Mouse (Mus musculus): ENCODE measurements at regions not wholly inside any gene's neighbourhood (a gene's known extent, or its start where the extent isn't known, plus 50 kb on each side); places are given as distances from the start of the nearest gene placed in this dataset.

GRCm38 (mm10) chr11:32994391-32994790 lies 152.8 kb downstream of the Fgf18 start:
- H3K9ac ChIP-seq (ENCODE audit: low read length) = no peak overlapping the region
- no peak overlapping the region for H3K4me3 ChIP-seq (ENCODE audit: low read depth, low read length)
- H3K27me3 ChIP-seq (ENCODE audit: control insufficient read depth, insufficient read depth, low read length) = no peaks in the 10 kb centered on the region
- no peak for DNase-seq (ENCODE audit: low spot score)
- H3K4me1 ChIP-seq (replicated peaks; ENCODE audit: control insufficient read depth, insufficient read depth, low read length) = no peaks in the 10 kb centered on the region
- no peaks in the 10 kb centered on the region for H3K36me3 ChIP-seq (ENCODE audit: control insufficient read depth, insufficient read depth, low read length)
- no peak overlapping the region for H3K4me2 ChIP-seq (ENCODE audit: low read depth, low read length, severe bottlenecking)
- WGBS = 74% methylated on average over 4 of the region's 4 CpGs
- ATAC-seq (replicated peaks; ENCODE audit: low FRiP score) = no peak
- H3K9me3 ChIP-seq (ENCODE audit: control insufficient read depth, low read length) = no peaks in the 10 kb centered on the region
- H3K27ac ChIP-seq (ENCODE audit: low read depth, low read length) = no peak overlapping the region

- no peak for DNase-seq (ENCODE audit: low spot score)
- ATAC-seq (replicated peaks; ENCODE audit: low FRiP score) = no peak
- Histone ChIP-seq H3K4me1 (replicated peaks; ENCODE audit: control insufficient read depth, insufficient read depth, low read length) (no peaks in the 10 kb centered on the region), H3K9me3 (ENCODE audit: control insufficient read depth, low read length) (no peaks in the 10 kb centered on the region), H3K27ac (ENCODE audit: low read depth, low read length) (no peak overlapping the region), H3K9ac (ENCODE audit: low read length) (no peak overlapping the region), H3K36me3 (ENCODE audit: control insufficient read depth, insufficient read depth, low read length) (no peaks in the 10 kb centered on the region), H3K4me3 (ENCODE audit: low read depth, low read length) (no peak overlapping the region), H3K4me2 (ENCODE audit: low read depth, low read length, severe bottlenecking) (no peak overlapping the region), H3K27me3 (ENCODE audit: control insufficient read depth, insufficient read depth, low read length) (no peaks in the 10 kb centered on the region)
- 92% methylated on average over 8 of the region's 8 CpGs for WGBS
Measured at GRCm38 (mm10) chr11:32993439-32993838, 153.8 kb downstream of the Fgf18 start.

GRCm38 (mm10) chr11:32991036-32991616 lies 156.1 kb downstream of the Fgf18 start:
- Histone ChIP-seq H3K4me2 (ENCODE audit: low read depth, low read length, severe bottlenecking) (no peak overlapping the region), H3K4me3 (ENCODE audit: low read depth, low read length) (no peak overlapping the region), H3K4me1 (replicated peaks; ENCODE audit: control insufficient read depth, insufficient read depth, low read length) (no peaks in the 10 kb centered on the region), H3K27ac (ENCODE audit: low read depth, low read length) (no peak overlapping the region), H3K27me3 (ENCODE audit: control insufficient read depth, insufficient read depth, low read length) (no peaks in the 10 kb centered on the region), H3K9me3 (ENCODE audit: control insufficient read depth, low read length) (no peaks in the 10 kb centered on the region), H3K36me3 (ENCODE audit: control insufficient read depth, insufficient read depth, low read length) (no peaks in the 10 kb centered on the region), H3K9ac (ENCODE audit: low read length) (no peak overlapping the region)
- DNase-seq (ENCODE audit: low spot score) (no peak), ATAC-seq (replicated peaks; ENCODE audit: low FRiP score) (no peak)
- WGBS = 87% methylated on average over 5 of the region's 5 CpGs

- Histone ChIP-seq H3K27ac (ENCODE audit: low read depth, low read length) (no peak overlapping the region), H3K4me1 (replicated peaks; ENCODE audit: control insufficient read depth, insufficient read depth, low read length) (no peaks in the 10 kb centered on the region), H3K36me3 (ENCODE audit: control insufficient read depth, insufficient read depth, low read length) (no peaks in the 10 kb centered on the region), H3K4me2 (ENCODE audit: low read depth, low read length, severe bottlenecking) (no peak overlapping the region), H3K27me3 (ENCODE audit: control insufficient read depth, insufficient read depth, low read length) (no peaks in the 10 kb centered on the region), H3K9ac (ENCODE audit: low read length) (no peak overlapping the region), H3K4me3 (ENCODE audit: low read depth, low read length) (no peak overlapping the region), H3K9me3 (ENCODE audit: control insufficient read depth, low read length) (no peaks in the 10 kb centered on the region)
- no peak for ATAC-seq (replicated peaks; ENCODE audit: low FRiP score)
- WGBS = 89% methylated on average over 12 of the region's 12 CpGs
- DNase-seq (ENCODE audit: low spot score) = no peak
Measured at GRCm38 (mm10) chr11:32990201-32990600, 157.0 kb downstream of the Fgf18 start.

- H3K4me1 ChIP-seq (replicated peaks; ENCODE audit: control insufficient read depth, insufficient read depth, low read length) = no peaks in the 10 kb centered on the region
- H3K36me3 ChIP-seq (ENCODE audit: control insufficient read depth, insufficient read depth, low read length) = no peaks in the 10 kb centered on the region
- H3K4me3 ChIP-seq (ENCODE audit: low read depth, low read length) = no peak overlapping the region
- no peak for DNase-seq (ENCODE audit: low spot score)
- H3K9ac ChIP-seq (ENCODE audit: low read length) = no peak overlapping the region
- no peak overlapping the region for H3K4me2 ChIP-seq (ENCODE audit: low read depth, low read length, severe bottlenecking)
- H3K9me3 ChIP-seq (ENCODE audit: control insufficient read depth, low read length) = no peaks in the 10 kb centered on the region
- WGBS = 96% methylated on average over 7 of the region's 7 CpGs
- H3K27ac ChIP-seq (ENCODE audit: low read depth, low read length) = no peak overlapping the region
- ATAC-seq (replicated peaks; ENCODE audit: low FRiP score) = no peak
- no peaks in the 10 kb centered on the region for H3K27me3 ChIP-seq (ENCODE audit: control insufficient read depth, insufficient read depth, low read length)
Measured at GRCm38 (mm10) chr11:32978899-32979298, 154.5 kb upstream of the Smim23 start.

GRCm38 (mm10) chr11:32976572-32976971 lies 152.2 kb upstream of the Smim23 start:
- no peaks in the 10 kb centered on the region for H3K36me3 ChIP-seq (ENCODE audit: control insufficient read depth, insufficient read depth, low read length)
- 85% methylated on average over 2 of the region's 2 CpGs for WGBS
- DNase-seq (ENCODE audit: low spot score) (no peak), ATAC-seq (replicated peaks; ENCODE audit: low FRiP score) (no peak)
- no peak overlapping the region for H3K4me3 ChIP-seq (ENCODE audit: low read depth, low read length)
- no peaks in the 10 kb centered on the region for H3K27me3 ChIP-seq (ENCODE audit: control insufficient read depth, insufficient read depth, low read length)
- H3K4me2 ChIP-seq (ENCODE audit: low read depth, low read length, severe bottlenecking) = no peak overlapping the region
- H3K4me1 ChIP-seq (replicated peaks; ENCODE audit: control insufficient read depth, insufficient read depth, low read length) = no peaks in the 10 kb centered on the region
- no peak overlapping the region for H3K27ac ChIP-seq (ENCODE audit: low read depth, low read length)
- no peak overlapping the region for H3K9ac ChIP-seq (ENCODE audit: low read length)
- no peaks in the 10 kb centered on the region for H3K9me3 ChIP-seq (ENCODE audit: control insufficient read depth, low read length)

- no peak overlapping the region for H3K4me2 ChIP-seq (ENCODE audit: low read depth, low read length, severe bottlenecking)
- DNase-seq (ENCODE audit: low spot score) (no peak), ATAC-seq (replicated peaks; ENCODE audit: low FRiP score) (no peak)
- no peak overlapping the region for H3K4me3 ChIP-seq (ENCODE audit: low read depth, low read length)
- H3K27ac ChIP-seq (ENCODE audit: low read depth, low read length) = no peak overlapping the region
- H3K36me3 ChIP-seq (ENCODE audit: control insufficient read depth, insufficient read depth, low read length) = no peaks in the 10 kb centered on the region
- peaks cover 2% of the 10 kb centered on the region; the same call in 1 of the 2 replicates for H3K27me3 ChIP-seq (ENCODE audit: control insufficient read depth, insufficient read depth, low read length)
- H3K9me3 ChIP-seq (ENCODE audit: control insufficient read depth, low read length) = no peaks in the 10 kb centered on the region
- no peaks in the 10 kb centered on the region for H3K4me1 ChIP-seq (replicated peaks; ENCODE audit: control insufficient read depth, insufficient read depth, low read length)
- no peak overlapping the region for H3K9ac ChIP-seq (ENCODE audit: low read length)
- WGBS = 69% methylated on average over 4 of the region's 4 CpGs
Measured at GRCm38 (mm10) chr11:32973453-32973852, 149.0 kb upstream of the Smim23 start.

GRCm38 (mm10) chr11:32965418-32965817 lies 141.0 kb upstream of the Smim23 start:
- H3K4me3 ChIP-seq (ENCODE audit: low read depth, low read length) = no peak overlapping the region
- ATAC-seq (replicated peaks; ENCODE audit: low FRiP score) (no peak), DNase-seq (ENCODE audit: low spot score) (no peak)
- peaks cover 6% of the 10 kb centered on the region; the same call in 1 of the 2 replicates for H3K4me1 ChIP-seq (replicated peaks; ENCODE audit: control insufficient read depth, insufficient read depth, low read length)
- H3K27me3 ChIP-seq (ENCODE audit: control insufficient read depth, insufficient read depth, low read length) = peaks cover 34% of the 10 kb centered on the region
- H3K27ac ChIP-seq (ENCODE audit: low read depth, low read length) = no peak overlapping the region
- H3K36me3 ChIP-seq (ENCODE audit: control insufficient read depth, insufficient read depth, low read length) = no peaks in the 10 kb centered on the region
- H3K9ac ChIP-seq (ENCODE audit: low read length) = no peak overlapping the region
- H3K4me2 ChIP-seq (ENCODE audit: low read depth, low read length, severe bottlenecking) = no peak overlapping the region
- 78% methylated on average over 2 of the region's 2 CpGs for WGBS
- H3K9me3 ChIP-seq (ENCODE audit: control insufficient read depth, low read length) = peaks cover 5% of the 10 kb centered on the region; the same call in 1 of the 2 replicates

- Histone ChIP-seq H3K4me2 (ENCODE audit: low read depth, low read length, severe bottlenecking) (no peak overlapping the region), H3K27me3 (ENCODE audit: control insufficient read depth, insufficient read depth, low read length) (peaks cover 35% of the 10 kb centered on the region), H3K9ac (ENCODE audit: low read length) (no peak overlapping the region), H3K4me3 (ENCODE audit: low read depth, low read length) (no peak overlapping the region), H3K9me3 (ENCODE audit: control insufficient read depth, low read length) (peaks cover 5% of the 10 kb centered on the region; the same call in 1 of the 2 replicates), H3K36me3 (ENCODE audit: control insufficient read depth, insufficient read depth, low read length) (no peaks in the 10 kb centered on the region), H3K27ac (ENCODE audit: low read depth, low read length) (no peak overlapping the region), H3K4me1 (replicated peaks; ENCODE audit: control insufficient read depth, insufficient read depth, low read length) (peaks cover 6% of the 10 kb centered on the region; the same call in 1 of the 2 replicates)
- ATAC-seq (replicated peaks; ENCODE audit: low FRiP score) (peak; percentile 94), DNase-seq (ENCODE audit: low spot score) (peak; percentile 83)
- 5% methylated on average over 6 of the region's 6 CpGs for WGBS
Measured at GRCm38 (mm10) chr11:32963625-32964293, 139.4 kb upstream of the Smim23 start.
